Mouse (Mus musculus): ENCODE measurements around the gene Mdm2. TPM values are rescaled to one million over a fixed set of nuclear protein-coding genes. Genes with fewer than 3 reads are reported as not detected.
A peak's percentile ranks its signal among the peaks of the same experiment; 100 is the strongest.

Mdm2 gene
- total RNA-seq, 2 experiments from 2014 or later, result 53.4 to 57.5 TPM

DNA sequence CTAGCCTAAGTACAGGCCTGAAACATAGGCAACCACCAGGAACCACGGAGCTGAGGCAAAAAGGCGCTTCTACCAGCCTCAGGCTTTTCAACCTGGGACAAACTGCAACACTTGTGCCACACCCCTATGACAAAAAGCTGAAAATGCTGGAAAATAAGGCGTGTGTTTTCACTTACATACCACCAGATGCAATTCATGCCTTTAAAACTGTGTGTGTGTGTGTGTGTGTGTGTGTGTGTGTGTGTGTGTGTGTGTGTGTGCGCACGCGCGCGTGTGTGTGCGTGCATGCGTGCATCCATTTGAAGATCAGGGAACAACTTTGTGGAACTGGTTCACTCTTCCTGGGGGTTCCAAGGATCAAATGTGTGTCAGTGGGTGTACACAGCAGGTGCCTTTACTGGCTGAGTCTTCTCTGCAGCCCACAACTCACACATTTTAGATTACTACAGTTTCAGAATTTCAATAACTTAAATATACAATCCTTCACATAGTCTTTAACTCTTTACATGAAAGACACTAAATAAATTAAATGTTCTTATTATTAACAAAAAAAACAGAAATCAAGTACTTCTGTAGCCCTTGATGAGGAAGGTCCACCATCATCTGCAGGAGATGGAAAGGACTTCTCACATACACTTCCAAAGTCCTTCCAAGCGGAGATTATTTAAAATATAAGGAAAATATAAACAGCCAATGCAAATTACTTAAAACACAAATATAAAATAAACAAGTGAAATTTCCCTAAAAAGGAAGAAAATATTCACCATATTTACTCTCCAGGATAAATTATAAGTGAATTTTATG, 21.1 kb downstream of the Mdm2 start:
- intact Hi-C loops (cut with DNase I), result loop anchor here (5.0 kb wide), 1 partner anchor 337 kb away; no protein-coding TSS in a partner anchor
- no peak for DNase-seq (ENCODE audit: low spot score in 2 of 2)

DNA sequence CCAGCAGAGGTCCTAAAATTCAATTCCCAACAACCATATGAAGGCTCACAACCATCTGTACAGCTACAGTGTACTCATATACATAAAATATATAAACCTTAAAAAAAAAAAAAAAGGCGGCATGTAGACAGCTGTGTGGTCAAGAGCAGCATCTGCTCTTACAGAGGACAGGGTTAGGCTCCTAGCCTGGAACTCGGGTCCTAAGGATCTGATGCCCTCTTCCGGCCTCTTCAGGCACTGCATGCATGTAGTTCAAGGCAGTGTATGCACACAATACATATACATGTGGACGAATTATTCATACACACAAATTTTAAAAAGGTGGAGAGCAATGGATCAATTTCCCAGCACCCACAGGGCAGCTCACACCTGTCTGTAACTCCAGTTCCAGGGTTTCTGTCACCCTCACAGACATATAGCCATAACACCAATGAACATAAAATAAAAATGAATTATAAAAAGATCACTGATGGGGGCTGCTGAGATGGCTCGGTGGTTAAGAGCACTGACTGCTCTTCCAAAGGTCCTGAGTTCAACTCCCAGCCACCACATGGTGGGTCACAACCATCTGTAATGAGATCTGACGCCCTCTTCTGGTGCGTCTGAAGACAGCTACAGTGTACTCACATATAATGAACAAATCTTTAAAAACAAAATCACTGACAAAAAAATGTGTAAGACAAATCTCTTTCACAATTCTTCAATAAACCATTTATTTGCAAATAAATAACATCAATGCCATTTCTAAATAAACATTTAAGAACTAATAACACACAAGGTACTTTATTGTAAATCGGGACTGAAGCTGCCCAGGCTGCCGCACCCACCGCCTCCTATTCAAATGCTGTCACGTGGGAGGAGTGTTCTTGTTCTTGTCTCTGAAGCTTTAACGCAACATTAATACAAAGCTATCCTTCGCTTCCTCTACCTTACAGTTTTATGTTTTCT, 22.1 kb downstream of the Mdm2 start:
- no peak for DNase-seq (ENCODE audit: low spot score in 2 of 2)
- intact Hi-C loops (cut with DNase I), result loop anchor here (5.0 kb wide), 1 partner anchor 336 kb away; no protein-coding TSS in a partner anchor

DNA sequence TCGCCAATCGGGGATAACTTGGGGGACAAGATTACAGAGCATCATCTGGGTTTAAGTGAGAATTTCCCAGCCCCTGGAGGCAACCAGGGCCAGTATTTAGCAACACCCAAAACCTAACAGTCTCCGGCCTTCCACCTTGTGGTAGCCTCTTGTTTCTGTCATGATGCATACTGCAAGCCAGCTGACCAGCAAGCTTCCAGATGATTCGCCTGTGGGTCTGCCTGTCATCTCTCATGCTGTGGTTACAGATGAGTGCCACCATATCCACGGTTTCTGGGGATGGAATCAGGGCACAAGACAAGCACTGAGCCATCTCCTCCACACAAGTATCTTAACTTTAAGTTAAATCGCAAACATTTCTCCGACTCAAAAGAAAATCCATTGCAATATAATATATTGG, 23.0 kb downstream of the Mdm2 start:
- no peak for DNase-seq (ENCODE audit: low spot score in 2 of 2)
- intact Hi-C loops (cut with DNase I), result loop anchor here (5.0 kb wide), 1 partner anchor 335 kb away; no protein-coding TSS in a partner anchor

DNA sequence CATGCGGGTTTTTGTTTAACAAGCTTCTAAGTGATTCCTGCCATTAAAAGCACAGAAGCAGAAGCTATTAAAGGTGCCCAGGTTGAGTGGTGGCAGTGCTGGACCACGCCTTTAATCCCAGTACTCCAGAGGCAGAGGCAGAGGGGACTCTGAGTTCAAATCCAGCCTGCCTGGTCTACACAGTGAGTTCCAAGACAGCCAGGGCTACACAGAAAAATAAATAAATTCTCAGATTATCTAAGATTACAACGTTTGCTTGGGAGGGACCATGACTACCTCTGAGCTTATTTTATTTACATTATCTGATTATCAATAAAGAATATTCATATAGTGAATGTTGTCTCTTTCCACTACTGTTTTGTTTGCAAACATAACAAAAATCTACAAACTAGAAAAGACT, 23.5 kb downstream of the Mdm2 start:
- intact Hi-C loops (cut with DNase I), result loop anchor here (5.0 kb wide), 1 partner anchor 335 kb away; no protein-coding TSS in a partner anchor
- DNase-seq (ENCODE audit: low spot score in 2 of 2), result no peak

DNA sequence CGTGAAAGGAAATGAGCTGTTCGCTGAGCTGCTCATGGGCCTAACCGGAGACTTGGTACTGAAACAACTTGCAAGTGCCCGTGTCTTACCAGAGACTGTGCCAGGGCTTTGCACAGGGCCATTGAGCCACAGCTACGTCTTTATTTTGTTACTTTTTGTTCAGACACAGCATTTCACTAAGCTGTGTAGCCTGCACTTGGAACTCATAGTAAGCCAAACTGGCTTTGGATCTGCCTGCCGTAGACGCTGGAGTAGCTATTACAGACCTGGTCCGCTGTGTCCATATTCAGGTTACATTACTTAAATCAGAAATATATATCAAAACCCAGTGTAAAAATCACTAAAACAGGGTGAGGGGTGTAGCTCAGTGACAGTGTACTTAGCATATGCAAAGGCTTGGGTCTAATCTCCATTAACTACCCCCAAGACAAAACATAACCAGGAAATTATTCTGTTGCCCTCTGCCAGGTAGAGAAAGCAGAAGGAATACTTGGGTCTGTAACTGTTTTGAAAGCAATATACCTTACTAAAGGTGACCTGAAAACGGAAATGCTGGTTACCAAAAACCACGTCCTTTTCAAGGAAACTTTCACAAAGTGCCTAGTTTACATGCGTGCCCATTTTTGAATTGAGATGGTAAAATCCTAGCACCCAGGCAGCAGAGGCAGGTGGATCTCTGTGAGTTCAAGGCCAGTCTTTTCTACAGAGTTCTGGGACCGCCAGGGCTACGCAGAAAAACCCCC, 24.5 kb downstream of the Mdm2 start:
- DNase-seq (ENCODE audit: low spot score in 2 of 2), result no peak
- intact Hi-C loops (cut with DNase I), result loop anchor here (5.0 kb wide), 1 partner anchor 334 kb away; no protein-coding TSS in a partner anchor

DNA sequence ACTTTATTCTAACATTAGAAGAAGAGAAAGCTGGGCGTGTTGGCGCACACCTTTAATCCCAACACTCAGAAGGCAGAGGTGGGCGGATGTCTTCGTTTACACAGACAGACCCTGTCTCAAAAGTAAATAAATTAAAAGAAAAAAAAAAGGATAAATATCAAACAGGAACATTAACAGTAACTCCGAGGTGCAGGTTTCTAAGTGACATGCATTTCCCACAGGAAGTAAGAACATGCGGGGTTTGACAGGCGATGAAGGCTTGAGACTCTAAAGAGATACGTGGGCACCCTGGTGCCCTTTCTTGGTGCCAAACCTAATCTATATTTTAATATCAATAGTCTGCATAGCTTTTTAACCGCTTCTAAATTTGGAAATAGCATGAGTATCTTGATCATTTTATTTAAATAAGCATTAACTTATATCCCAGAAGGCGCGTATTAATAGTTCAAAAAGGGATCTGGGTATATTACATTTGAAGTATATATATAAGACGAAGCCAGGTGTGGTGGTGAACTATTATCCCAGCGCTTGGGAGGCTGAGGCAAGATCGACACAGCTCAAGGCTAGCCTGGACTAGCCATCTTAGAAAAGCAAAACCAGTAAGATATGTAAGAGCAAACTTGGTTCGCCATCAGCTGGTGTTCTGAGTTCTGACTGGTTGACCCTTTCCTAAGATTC, 25.2 kb downstream of the Mdm2 start:
- intact Hi-C loops (cut with DNase I), result loop anchor here (5.0 kb wide), 1 partner anchor 333 kb away; no protein-coding TSS in a partner anchor
- DNase-seq (ENCODE audit: low spot score in 2 of 2), result no peak

DNA sequence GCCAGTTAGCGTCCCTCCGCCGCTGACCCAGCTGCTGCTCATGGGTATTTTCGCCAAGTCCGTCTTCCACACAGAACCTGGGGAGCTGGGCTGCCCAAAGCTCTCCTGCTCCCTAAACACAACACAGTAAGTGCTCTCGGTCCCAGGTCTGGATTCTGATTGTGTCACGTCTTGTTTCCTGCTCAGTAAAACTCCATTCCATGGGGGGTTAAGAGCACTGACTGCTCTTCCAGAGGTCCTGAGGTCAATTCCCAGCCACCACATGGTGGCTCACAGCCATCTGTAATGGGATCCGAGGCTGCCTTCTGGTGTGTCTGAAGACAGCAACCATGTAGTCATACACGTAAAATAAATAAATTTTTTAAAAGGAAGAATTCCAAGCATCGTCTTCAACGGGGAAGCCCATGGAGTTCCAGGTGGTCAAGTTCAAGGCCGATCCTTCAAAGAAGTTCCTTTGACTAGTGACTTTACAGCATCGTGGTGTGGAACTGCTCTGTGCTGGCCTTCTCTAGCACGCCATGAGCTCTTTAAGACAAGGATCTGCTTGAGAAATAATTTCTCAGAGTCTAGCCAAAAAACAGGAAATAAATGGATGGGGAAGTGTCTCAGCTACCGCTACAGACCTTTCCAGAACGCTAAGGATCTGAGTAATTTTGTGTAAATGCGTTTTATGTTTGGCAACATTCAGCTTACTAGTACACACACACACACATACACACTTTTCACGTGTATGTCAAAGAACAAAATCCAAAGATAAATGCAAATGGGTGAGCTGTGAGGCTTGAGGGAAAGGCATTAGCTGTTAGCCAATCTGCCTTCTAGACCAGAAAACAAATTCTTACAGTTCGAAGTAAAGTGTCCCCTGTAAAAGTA, 26.0 kb downstream of the Mdm2 start:
- no peak for DNase-seq (ENCODE audit: low spot score in 2 of 2)
- intact Hi-C loops (cut with DNase I), result loop anchor here (5.0 kb wide), 1 partner anchor 332 kb away; no protein-coding TSS in a partner anchor

DNA sequence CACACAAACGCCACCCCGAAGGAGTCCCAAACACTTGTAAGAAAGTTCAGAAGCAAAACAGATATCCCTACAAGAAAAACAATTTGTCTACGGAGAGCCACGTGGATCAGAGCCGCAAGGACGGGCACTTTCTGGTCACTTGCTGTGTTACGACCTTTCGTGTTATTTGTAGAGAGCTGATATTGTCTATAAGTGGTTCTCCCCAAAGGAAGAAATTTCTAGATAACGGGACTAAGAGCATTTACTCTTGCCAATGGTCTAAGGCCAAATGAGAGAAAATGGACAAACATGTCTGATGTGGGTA, 26.9 kb downstream of the Mdm2 start:
- intact Hi-C loops (cut with DNase I), result no loop called here
- no peak for DNase-seq (ENCODE audit: low spot score in 2 of 2)

DNA sequence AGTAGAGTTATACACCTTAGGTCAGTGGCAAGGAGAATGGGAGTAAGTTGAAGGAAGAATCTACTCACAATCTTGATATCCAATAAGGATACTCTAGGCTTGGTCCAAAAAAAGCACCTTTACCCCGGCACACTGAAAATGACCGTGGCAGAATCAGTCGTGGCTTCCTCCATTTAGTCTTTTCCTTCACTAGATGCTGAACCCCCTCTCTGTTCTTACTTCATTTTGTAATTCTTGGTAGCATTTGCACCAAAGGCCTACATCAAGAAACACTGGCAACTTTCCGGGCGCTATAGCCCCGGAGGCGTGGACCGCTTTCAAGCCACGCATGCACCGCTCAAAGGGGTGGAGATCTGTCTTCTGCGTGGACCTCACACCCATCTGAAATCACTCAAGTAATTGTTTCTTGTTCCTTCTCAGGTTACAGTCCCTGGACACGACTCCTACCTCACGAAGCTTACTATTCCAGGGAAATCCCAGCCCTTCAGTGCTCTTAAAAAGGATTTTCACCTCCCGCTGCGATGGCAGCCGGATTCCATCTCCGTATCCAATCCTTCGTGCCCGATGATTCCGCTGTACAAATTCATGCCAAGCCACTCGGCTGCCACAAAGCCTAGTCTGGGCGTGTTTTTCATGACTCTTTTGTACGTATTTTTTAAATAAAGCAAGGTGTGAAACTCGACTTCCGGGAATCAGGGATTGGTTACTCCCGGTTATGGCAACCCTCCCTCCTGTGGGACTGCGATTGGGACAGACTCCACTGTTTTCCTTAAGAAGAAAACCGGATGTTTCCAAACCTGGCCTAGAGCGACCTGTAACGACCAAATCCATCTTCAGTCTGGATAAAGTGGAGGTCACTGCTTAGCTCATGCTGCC, 27.5 kb downstream of the Mdm2 start:
- intact Hi-C loops (cut with DNase I), result no loop called here
- DNase-seq (ENCODE audit: low spot score in 2 of 2), result no peak

DNA sequence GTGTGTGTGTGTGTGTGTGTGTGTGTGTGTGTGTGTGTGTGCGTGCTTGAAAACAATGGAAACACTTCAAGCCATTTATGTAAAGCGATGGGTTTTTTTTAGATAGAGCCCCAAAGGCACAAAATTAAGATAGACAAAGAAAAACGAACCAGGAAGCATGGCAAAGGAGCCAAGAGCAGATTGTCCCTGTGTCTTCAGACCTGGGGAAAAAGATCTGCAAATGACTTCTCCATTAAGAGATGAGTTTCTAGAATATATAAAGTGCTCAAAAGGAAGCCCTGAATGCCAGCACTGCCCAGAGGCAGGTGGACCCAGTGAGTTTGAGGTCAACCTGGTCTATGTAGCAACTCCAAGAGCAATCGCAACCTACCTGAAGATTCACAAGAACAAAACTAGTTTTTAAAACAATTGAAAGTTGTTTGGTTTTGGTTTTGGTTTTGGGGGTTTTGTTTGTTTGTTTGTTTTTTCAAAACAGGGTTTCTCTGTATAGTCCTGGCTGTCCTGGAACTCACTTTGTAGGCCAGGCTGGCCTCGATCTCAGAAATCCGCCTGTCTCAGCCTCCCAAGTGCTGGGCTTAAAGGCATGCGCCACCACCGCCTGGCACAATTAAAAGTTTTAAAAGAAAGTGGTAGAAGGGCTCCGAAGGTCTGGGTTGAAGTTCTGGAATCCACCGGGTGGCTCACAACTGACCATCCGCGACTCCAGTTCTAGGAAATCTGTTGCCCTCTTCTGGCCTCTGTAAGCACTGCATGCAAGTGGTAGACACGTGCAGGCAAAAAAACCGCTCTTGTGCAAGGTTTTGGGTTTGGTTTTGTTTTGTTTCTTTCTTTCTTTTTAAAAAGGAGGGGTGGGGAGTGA, 28.3 kb downstream of the Mdm2 start:
- peak; percentile 35 to 37 for DNase-seq (ENCODE audit: low spot score in 2 of 2)
- intact Hi-C loops (cut with DNase I), result no loop called here

DNA sequence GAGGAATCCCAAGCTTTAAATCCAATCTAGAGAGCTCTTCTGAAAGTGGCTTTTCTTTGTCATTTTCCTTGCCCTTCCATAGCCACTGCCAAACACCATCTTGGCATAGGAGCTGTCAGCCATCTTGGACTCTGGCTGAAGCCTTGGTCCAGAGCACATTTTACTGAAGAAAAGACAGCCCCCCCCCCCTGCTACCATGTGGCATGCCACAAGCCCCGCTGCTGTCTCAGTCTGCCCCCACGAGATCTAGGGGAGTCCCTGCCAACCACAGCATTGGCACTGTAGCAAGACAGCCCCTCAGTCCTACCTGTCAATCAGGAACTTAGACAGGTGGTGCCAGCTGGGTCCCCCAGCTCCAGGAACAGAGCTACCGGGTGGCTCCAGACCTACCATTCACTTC, 29.0 kb downstream of the Mdm2 start:
- intact Hi-C loops (cut with DNase I), result no loop called here
- DNase-seq (ENCODE audit: low spot score in 2 of 2), result no peak

DNA sequence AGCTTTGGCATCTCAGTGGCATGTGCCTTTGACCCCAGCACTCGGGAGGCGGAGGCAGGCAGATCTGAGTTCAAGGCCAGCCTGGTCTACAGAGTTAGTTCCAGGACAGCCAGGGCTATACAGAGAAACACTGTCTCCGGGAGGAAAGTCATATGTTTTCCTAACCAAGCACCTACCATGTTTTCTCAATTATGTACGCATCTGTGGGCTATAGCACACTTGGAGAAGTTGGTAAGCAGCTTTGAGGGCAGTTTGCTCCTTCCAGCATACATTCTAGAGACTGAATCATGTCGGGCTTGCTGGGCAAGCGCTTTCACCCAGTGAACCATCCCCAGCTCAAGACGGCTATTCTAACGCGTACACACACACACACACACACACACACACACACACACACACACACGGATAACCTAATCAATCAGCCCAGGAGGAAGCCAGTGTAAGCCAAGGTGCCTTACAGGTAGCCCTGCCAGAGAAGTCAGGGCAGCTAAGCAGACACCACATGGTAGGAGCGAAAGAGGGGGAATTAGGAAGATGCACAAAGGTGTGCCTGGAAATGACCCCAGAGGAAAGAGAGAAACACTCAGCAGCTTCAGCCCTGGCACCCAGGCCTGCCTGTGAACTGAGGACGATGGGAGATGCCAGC, 29.6 kb downstream of the Mdm2 start:
- DNase-seq (ENCODE audit: low spot score in 2 of 2), result no peak
- intact Hi-C loops (cut with DNase I), result no loop called here

DNA sequence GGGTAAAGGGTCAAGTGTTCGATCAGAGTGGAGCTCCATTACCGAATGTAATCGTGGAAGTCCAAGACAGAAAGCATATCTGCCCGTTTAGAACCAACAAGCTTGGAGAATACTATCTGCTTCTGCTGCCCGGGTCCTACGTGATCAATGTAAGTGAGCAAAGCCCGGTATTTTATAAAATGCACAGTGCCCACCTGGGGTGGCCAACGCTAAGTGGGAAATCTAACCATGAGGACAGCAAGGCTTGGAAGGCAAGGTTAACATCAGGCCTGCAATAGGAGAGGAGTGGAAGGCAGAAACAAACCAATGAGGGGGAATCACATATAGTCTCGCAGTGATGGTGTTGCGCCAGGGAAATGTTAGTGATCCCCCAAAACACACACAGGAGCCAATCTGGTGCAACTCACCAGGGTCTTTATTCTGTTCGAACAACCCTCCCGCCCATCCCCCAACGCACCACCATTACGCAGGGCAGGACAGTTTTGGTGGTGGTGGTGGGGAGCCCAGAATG, 30.5 kb downstream of the Mdm2 start:
- no peak for DNase-seq (ENCODE audit: low spot score in 2 of 2)
- intact Hi-C loops (cut with DNase I), result loop anchor here (5.0 kb wide), 3 partner anchors 108 to 453 kb away; no protein-coding TSS in a partner anchor

DNA sequence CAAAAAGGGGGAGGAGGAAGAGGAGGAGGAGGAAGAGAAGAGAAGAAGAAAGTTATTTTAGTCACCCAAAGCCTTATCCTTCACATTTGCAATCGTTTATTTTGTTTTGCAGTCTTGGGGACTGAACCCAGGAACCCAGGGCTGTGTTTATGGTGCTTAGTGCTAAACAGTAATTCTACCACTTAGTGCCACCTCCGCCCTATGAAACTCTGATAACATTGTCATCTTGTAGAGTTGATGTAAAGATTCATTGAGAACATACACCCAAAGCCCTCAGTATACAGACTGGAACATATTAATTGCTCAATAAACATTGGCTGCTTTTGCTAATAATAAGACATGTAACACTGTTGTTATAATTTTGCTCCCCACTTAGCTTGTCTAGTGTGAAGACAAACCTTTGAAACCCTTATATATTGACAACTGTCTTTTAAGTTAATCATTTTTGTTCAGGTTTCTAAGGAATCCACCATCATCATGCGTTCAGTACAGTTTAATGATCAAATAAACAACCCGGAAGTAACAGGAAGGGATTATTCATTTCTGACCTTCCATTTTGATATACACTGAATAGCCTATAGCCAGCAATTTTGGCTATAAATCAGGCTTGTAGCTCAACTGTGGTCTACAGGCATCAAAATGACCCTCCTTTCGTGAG, 31.4 kb downstream of the Mdm2 start:
- intact Hi-C loops (cut with DNase I), result loop anchor here (5.0 kb wide), 3 partner anchors 107 to 452 kb away; no protein-coding TSS in a partner anchor
- DNase-seq (ENCODE audit: low spot score in 2 of 2), result no peak

DNA sequence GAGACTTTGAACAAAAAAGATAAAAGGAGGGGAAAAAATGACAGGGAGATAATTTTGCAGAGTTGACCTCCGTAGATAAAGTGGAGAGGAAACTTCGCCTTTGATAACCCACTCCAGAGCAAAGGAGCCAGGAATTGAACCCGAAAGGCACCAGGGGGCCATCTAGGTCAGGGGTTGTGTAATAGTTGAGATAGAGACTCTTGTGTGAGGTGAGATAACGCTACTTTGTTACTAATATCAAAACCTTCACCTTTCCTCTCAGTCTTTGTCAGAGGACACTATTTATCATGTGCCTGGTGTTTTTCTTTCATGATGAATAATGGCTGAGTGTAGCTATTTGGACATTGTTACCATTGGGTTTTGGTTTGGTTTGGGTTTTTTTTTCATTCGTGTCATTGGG, 32.2 kb downstream of the Mdm2 start:
- intact Hi-C loops (cut with DNase I), result loop anchor here (5.0 kb wide), 3 partner anchors 106 to 451 kb away; no protein-coding TSS in a partner anchor
- no peak for DNase-seq (ENCODE audit: low spot score in 2 of 2)

All from left cerebral cortex, postnatal 25 days (tissue).